Mouse (Mus musculus) fat pad, adult 2 months (tissue): ENCODE results near the gene Sestd1.

ENCODE experiments used
- DNase-seq: peaks from one replicate; pipeline ENCODE4 v3.0.0-alpha.2; 2011; ENCODE audit warnings: low read depth, low spot score; ENCODE audit errors: extremely low read depth

The Sestd1 gene

DNA sequence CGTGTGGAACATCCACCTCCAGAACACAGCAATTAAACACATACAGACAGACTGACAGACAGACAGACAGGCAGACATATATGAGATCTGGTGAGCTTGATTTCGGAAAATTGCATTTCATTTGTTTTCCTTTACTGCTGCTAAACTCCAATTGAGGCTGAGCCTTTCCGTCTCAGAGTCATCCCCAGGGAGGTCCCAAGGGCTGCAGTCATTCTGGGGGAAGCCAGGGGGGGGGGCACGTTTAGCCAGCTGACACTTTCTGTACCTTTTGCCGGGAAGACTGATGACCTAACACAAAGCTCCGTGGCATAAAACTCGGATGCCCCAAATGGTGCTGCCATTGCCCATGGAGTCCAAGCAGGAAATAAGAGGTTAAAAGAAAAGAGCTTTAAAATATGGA is 105.0 kb downstream of the Sestd1 start:
- DNase-seq = no peak

DNA sequence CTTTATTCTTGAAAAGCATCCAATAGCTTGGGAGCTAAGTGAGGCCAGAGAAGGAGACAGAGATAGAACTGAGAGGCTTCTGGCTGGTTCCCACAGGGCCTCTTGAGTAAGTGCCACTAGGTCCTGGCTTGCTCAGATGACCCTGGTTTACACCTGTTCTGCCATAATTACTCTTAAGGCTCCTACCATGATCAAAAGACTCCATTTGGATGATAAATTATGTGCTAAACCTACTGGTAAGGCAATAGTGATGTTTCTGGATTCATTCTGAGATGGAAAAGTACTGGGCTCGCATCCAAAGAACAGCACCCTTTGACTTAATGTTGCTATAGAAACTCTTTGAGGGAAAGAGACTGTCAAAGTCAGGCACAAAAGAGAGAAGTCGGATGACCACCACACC is 106.1 kb downstream of the Sestd1 start:
- no peak for DNase-seq

DNA sequence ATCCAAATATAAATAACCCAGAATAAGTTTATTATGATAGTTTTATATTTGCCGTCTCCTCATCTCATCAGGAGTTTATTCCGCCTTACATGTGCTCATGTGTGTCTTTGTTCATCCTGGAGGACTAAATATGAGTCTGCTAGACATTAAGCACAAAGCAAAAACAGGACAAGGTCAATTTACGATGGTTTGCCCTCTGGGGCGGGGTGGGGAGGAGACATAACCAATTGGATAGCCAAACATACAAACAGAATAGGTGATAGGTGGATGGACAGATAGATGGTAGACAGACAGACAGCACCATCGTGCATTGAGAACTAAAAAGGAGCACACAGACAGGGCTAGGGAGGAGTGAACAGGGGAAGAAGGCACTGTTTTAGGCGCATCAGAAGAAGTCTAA is 106.6 kb downstream of the Sestd1 start:
- no peak for DNase-seq

DNA sequence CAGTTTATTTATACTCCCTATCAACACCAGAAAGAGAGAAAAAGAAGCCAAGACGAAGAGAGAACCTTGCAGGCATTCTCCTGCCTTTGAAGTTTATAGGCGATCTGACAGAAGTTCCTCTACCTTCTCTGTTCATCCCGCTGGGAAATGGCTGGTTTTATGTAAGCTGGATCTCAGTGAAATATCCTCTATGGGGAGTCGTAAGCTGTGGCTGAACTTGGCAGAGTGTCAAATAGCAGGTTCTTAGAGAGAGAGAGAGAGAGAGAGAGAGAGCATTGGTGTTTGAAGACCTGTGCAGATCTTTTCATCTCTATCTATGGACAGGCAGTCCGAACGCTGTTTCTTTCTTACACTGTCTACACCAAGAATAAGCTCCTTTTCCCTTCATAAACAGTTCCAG is 107.0 kb downstream of the Sestd1 start:
- no peak for DNase-seq

DNA sequence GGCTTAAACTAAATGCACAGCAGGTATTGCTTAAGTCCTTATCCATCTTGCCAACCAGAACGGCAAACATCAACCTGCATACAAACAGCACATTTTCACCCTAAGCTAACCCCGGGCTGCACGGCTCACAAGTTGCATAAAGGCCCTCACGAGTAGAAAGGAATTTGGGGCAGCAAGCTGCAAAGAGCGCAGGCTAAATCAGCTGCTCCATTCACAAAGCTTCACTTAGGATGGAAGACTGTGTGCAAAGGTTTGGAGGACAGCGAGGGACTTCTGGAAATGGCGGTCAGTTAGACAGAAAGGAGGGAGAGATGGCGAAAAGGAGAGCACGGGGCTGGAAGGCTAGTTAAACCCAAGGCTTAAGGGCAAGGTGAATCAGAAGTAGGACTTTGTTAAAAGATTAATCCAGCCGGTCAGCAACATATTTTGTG is 108.1 kb downstream of the Sestd1 start:
- DNase-seq = no peak

DNA sequence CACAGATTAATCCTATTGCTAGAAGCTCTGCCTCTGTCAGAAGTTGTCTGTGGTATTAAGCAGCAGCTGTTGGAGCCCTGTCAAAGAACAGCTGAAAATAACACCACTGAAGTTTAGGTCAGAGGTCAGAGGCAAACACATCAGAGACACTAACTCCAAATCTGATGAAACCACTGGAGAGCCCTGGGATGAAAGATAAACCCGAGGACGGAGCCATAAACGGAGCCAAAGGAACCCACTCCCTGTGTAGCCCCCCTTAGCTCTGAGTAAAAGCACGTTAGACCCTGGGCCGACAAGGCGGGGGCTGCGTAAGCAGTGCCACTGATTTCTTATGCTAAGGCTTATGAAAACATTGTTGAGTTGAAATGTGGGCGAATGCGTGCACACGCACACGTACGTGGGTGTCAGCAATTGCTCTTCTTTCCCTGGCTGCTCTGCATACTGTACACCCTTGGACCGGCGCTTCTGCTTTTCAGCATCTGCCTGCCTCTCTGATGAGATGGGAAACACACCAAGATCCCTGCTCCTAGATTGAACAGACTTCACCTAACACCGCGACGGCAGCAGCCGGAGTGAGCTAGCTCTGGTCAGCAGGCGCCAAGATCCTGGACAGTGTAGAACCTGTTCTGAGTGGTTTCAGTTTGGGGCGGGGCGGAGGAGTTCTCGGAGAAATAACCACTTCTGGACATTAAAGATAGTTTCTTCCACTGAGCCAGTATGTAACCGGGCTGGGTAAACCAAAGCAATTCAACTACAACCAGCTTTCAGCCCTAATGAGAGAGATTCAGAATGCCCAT is 108.8 kb downstream of the Sestd1 start:
- no peak for DNase-seq

DNA sequence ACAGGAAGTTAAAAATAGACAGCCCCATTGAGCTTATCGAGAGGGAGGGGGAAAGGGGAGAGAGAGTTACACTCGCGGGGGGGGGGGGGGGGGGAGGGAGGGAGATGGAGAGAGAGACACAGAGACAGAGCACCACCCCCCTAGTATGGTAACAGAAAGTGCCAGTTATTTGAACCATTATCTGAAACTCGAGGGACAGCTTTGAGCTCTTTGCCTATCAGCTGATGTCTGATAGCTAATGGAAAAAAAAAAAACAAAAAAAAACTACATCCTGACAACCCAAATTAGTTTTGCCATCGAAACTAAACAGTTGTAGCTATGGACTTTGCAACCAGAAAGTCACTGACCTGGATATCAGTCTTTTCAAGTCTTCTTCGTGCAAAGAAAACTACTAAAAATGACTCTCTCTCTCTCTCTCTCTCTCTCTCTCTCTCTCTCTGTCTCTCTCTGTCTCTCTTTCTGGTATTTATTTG is 109.7 kb downstream of the Sestd1 start, which contains the start of gene Ccdc141:
Ccdc141 (minus strand) TSS at position 4 of the 473 bp plus-strand sequence.
- DNase-seq = no peak

DNA sequence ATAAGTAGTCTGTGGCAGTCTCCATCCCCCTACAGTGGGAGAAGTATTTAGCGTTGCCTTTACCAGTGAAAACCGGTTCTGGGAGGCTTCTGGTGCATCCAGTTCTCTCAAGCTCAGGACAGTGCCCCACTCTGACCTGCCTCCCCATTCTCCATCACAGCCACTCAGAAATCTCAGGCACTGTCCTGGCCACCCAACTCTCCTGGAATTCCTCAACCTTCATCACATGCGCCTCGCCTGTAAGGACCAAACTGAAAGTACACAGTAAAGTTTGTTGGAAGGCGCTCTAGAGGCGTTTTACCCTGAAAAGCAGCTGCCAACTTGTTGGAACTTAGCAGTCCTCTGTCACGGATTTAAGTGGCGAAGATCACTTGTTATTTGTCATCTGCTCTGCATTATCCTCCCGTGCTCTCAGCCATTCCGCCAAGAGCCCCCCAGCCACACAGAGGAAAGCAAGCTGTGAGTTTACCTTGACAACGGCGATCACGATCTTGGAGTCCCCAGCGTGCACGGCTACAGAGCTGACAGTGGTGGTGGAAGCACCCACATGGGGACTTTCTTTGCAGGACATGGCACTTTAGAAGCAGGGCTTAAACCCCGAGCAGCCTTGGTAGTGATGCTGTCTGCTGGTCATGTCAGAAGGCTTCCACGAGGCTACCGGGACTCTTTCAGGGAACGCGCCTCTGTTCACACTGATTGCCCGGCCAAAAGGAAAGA is 110.3 kb downstream of the Sestd1 start:
- no peak for DNase-seq

DNA sequence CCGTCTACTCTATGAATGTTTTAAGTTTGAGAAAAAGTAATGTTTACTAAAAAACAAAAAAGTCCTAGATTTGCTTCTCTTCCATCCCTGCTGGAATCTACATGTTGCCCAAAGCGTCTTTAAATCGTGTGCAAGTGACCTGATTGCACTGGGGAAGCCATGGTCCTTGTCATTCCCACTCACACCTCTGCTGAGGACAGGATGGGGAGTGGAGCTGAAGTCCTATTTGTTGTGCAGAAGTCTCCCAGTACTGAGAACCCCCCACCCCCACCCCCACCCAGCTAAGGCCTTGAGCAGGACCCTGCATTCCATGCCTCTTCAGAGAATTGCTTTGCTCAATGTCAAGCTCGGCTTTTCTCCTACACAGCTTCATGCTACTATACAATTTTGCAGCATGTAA is 111.2 kb downstream of the Sestd1 start:
- no peak for DNase-seq

DNA sequence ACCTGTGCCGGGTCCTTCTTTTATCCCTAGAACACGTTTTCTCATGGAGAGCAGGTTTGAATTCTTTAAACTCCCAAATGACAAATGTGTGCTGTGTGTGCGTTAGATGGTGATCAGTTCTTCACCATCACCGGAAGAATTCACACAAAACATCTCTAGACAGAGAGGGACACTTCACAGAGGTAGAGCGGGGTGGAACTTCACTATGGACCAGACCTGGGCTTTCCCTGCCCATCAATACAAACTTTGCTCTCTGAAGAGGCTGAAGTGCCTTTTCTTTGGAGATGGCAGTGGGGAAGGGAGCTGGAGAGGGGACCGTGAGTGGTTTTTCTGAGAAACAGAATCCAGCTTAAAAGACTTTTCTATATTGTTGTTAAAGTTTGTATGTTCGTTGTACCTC is 111.6 kb downstream of the Sestd1 start:
- no peak for DNase-seq

DNA sequence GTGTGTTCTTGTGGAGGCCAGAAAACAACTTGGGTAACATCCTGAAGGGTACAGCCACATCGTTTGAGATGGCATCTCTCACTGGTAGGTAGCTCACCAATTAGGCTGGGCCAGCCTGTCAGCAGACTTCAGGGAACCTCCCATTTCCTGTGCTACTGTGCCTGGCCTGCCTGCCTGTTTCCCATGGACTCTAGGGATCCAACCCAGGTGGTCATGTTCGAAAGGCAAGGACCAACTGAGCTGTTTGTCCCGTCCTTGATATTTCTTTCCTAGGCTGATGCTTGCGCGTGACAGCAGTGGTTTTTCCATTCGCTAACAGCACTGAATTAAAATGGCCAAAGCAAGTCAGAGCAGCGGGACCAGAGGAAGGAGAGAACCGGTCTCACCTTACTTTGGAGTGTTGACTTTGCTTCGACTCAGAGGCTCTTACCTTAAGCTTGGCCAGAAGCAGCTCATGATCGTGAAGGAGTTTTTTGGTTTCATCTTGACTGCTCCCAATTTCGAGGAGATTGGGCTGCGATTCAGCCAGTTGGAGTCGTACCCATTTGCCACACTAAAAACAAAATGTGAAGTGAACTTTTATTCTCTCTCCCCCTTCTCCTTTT is 112.2 kb downstream of the Sestd1 start:
- no peak for DNase-seq

DNA sequence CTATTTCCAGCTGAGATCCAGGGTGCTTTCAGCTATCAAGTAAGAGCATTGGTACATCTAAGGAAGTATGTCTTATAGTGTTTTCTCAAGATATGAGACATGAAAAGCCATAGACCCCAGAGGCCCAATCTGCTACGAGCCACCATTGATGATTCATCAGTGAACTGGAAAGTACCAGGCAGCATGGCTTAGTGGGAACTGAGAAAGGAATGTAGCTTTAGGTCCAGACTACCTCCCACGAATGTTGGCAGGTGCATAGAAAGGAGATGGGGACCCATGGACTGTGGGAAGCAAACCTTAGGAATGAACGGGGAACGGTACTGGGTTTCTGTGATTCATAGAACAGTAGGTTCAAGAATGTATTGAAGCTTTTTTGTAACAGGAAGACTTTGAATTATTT is 114.0 kb downstream of the Sestd1 start:
- DNase-seq = no peak

DNA sequence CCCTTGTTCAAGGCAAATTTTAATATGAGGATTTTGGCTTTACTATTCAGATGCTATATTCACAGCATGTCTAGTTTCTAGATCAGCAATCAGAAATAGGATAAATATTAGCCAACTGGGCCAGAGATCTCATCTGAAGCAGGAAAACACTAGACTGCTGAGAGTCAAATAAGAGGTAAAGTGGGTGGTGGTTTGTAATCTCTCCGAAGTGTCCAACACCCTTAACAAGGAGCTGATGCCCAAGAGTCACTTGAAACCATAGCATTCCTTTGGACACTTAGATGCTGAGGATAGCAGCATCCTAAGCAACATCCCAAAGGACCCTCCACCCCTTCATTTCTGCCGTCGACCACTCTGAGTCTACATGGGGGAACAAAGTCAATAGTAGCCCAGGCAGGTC is 115.7 kb downstream of the Sestd1 start:
- DNase-seq = no peak

DNA sequence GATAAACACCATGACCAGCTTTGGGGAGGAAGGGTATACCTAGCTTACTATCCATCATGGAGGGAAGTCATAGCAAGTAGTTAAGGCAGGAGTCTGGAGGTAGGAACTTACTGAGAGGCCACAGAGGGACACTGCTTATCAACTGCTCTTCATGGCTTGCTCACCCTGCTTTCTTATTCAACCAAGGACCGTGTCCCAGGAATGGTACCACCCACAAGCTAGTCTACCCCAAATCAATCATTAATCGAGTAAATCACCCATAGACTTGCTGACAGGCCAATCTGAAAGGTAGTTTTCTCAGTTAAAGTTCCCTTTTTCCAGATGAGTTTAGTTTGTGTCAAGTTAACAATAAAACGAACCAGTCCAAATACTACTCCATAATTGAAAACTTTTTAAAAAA is 117.0 kb downstream of the Sestd1 start:
- no peak for DNase-seq

DNA sequence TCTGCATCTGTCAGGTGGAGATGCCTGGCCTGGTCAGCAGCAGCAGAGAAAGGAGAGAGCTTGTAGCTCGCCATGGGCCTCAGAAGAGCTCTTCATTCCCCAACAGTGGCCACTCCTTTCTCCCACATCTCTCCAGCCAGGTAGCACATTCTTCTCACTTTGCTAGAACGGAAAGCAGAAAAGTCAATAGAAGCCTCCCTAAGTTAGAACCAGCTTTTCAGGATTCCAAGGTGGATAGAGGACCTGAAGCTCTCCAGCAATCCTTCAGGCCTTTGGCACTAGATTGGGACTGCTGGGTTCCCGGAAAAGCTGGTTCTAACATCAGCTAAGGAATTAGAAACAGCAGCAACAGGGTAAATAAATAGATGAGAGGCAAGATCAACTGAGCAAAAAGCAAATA is 118.3 kb downstream of the Sestd1 start:
- no peak for DNase-seq

DNA sequence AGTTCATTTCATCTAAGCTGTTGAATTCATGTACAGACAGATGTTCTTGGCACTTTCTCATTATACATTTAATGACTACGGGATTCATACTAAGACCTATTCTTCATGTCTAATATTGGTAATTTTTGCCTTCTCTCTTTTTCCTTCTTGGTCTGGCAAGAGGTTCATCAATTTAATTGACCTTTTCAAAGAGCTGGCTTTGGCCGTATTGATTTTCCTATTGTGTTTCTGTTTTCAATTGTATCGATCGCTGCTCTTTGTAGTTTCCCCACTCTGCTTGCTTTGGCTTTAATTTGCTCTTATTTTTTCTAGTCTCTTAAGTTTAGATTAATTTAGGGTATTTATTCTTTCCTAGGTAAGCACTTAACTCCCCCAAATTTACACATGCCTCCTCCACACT is 122.8 kb downstream of the Sestd1 start:
- no peak for DNase-seq

DNA sequence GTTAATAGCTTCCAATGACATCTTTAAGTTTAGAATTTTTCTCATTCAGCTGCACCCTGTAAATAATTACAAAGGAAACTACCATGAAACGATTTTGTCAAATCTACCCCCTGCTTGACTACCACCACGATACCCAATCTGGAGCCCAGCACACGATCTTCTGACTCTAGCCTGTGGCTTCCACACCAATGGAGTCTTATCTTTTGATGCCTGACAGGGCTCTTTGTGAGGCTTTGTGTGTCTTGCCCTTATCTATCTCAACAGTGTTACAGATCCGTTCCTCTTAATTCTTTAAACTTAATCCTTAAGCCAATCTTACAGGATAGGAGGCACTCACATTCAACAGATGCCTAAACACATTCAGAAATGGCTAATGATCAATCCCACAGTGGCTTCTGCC is 126.3 kb downstream of the Sestd1 start:
- DNase-seq = no peak

DNA sequence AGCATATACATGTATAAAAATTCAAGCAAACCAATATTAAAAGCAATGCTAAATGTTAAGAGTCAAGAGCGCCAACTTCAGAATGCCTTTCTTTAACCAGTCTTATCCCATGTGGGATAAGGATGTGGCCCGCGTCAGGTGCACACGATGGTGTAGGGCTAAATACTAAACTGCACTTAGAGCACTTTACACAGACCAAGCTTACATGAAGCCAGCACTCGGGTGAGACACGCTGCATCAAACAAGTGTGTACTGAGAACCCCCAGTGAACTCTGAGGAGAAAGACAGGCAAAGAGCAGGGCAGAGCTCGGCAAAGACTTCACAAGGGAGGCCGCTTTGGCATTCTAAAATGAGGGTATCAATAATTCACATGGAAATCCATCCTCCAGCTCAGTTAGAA is 129.1 kb downstream of the Sestd1 start:
- DNase-seq = no peak

DNA sequence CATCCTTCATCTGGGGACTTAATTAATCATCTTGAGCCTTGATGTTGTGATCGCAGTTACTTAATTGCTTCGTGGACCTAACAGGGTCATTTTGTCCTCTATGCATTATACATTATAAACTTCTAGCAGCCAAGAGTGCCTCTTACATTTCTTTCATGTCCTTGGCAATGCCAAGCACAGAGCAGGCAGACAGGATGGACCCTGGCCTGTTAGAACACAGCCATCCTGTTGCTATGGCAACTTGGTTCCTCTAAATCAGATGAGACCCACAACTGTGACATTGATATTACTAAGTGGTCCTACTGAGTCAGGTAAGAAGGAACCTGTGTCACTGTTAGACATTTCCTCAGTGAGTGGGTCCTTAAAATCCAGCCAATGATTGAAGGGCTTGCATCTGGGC is 130.8 kb downstream of the Sestd1 start:
- no peak for DNase-seq

DNA sequence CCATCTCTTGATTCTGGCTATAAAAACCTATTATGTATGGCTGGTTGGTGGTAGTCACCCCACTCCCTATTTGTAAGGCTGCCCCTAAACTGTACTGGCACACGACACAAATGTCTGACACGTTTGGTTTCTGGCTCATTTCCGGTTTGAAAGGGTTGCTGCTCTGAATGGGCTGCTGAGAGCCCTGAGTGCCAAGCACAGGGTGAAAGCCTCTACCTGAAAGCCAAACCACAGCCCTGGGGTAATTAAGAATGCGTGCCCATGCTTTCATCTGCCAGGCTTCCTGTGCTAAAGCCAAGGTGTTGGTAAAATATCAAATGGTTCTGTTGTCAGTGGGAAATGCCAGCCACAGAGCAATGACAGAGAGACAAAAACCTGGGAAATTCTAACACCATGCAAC is 132.2 kb downstream of the Sestd1 start:
- no peak for DNase-seq

DNA sequence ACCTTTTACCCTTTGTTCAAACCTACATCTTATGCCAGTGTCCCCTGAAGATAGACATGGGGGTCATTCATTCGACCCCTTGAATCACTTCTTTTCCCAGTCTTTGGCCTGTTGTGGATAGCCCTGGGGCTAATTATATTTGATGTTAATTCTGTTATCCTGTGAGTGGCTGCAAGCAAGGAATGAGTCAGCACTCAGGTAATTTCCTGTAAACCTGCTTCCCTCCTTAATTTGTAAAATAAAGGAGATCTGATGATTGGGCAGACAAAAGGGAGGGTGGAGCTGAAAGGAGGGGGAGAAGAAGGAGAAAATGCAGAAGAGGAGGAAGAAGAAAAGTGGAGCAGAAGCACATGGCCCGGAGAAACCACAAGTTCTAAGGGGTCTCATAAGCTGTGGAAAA is 133.4 kb downstream of the Sestd1 start:
- no peak for DNase-seq

DNA sequence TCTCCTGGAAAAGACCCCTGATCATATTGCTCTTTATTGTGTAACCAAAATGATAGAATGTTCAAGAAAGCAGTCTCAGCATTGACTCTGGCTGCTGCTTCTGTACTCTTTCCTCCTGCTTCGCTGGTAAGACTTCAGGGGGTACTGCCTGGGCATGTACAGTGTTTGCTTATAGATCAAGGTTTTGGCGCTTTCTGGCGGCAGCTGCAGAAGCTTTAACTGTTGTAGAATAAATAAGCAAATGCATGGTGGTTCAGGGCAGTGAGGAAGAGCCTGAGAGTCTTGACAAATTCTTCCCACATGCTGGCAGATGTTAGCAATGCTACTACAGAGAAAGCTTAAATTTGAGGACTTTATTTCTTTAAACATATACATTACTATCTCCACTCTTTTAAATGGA is 134.1 kb downstream of the Sestd1 start:
- no peak for DNase-seq
